Mouse (Mus musculus) monocyte, adult 5-6 weeks (primary cell): ENCODE measurements around the gene Ppp1r18. TPM values are rescaled to one million over a fixed set of nuclear protein-coding genes. Genes with fewer than 3 reads are reported as not detected.

Source experiments
- ATAC-seq: fragments of 153-309, 156-312 bp; replicated peaks from 2 replicates; pipeline ENCODE4 v1.8.0; 2017; ENCODE audit warnings: mild to moderate bottlenecking; ENCODE audit not compliant: low TSS enrichment, insufficient number of reproducible peaks, severe bottlenecking, poor library complexity, low FRiP score
- total RNA-seq: library from RNA; stranded (forward); fragments of 200-1000, 200-491, 200-594 nt; gene quantifications from 3 replicates; pipeline ENCODE4 v1.2.3, GENCODE M21; 2017

Ppp1r18 gene
- total RNA-seq, 1 experiment from 2014 or later = 72.3 TPM

DNA sequence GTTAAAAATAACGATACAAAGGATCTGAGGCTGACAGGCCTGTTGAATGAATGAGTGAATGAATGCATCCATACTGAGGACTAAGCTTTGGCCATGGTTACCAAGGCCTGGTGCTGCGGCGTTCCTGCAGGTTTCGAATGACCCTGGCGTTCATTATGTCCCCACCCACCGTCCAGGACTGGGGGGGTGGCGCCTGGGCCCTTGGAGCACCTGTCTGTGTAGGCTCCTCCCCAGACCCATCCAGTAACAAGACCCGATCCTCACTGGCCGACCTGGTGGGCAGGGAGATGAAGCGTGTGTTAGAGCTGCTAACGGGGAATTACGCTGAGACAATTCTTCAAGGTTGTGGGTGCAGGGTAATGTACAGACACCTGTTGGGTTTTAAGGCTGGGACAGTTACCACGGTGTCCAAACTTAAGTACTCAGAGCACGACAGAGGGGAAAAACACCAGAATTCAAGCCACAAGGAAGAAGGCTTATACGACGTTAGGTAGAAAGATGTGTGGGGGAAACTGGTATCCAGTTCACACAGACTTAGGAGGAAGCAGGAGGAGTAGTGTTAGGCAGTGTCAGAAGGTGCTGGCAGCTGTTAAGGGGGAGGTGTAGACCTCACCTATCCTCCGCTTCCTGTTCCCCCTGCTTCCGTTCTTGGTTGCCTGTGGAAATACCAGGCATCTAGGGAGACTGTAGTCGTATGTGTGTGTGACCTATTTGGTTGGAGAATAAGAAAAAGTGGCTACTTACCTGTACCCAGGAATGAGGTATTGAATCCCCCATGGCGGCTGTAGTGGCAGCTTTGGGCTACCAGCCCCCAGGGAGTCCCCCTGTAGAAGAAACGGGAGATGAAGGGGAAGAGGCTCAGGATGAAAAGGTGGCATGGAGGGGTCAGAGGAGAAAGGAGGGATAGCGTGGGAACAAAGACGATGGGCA is 32.5 kb downstream of the Ppp1r18 start:
- ATAC-seq = no peak

DNA sequence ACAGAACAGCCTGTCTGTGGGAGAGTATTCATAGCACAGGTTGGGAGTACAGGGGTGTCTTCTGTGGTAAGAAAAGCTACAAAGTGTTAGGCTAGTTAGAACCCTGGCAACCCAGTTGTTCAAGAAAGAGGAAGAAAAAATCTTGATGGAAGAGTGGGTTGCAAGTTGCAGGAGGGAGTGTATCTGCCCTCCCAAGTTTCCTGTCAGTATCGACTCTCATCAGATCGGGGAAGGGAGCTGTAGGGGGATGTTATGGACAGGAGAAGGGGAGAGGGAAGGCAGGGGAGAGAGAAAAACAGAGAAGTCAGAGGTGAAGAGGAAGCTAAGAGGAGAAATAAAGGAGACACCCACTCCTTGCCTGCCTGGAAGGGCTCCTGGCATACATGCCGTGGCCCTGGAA is 35.2 kb downstream of the Ppp1r18 start:
- no peak for ATAC-seq

DNA sequence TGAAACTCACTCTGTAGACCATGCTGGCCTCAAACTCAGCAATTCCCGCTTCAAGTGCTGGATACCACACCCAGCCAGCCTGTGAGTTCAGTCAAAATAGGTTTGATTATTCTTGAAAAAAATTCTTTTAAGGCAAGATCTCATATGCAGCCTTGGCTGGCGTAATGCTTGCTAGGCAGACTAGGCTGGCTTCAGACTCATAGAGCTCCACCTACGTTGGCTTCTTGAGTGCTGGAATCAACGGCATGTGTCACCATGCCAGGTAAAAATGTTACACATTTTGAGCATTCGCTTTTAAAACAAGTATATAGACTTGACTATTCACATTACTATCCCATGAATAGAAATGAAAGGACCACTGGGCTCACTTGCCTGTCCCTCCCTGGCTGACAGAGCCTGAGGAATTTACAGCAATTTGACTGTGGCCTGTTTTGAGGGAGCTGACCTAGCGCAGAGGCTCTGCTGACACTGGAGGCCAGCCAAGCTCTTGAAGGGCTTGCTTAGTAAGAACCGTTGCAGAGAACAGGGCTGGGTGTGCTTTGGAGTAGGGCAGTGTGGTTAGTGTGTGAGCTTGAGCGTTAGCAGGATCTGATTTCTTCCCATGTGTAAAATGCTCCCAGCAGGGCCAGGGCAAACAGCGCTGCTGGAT is 38.1 kb downstream of the Ppp1r18 start:
- no peak for ATAC-seq

GRCm38 (mm10) chr17:35903992-35904355 is 38.6 kb downstream of the Ppp1r18 start:
- ATAC-seq = no peak

DNA sequence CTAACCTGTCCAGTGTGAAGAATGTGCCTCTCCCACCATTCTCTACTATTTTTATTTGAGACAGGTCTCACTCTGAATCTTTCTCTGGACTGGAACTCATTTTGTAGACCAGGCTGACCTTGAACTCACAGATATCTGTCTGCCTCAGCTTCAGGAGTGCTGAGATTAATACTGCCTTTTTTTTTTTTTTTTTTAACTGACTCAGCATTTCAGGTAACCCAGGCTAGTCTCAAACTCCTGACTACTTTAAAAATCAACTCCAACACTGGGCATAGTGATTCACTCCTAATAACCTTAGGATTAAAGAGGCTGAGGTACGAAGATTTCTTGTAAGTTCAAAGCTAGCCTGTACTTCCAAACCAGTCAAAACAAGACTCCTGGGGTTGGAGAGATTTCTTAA is 40.2 kb downstream of the Ppp1r18 start:
- no peak for ATAC-seq

GRCm38 (mm10) chr17:35907609-35908008 is 42.2 kb downstream of the Ppp1r18 start:
- ATAC-seq = no peak

DNA sequence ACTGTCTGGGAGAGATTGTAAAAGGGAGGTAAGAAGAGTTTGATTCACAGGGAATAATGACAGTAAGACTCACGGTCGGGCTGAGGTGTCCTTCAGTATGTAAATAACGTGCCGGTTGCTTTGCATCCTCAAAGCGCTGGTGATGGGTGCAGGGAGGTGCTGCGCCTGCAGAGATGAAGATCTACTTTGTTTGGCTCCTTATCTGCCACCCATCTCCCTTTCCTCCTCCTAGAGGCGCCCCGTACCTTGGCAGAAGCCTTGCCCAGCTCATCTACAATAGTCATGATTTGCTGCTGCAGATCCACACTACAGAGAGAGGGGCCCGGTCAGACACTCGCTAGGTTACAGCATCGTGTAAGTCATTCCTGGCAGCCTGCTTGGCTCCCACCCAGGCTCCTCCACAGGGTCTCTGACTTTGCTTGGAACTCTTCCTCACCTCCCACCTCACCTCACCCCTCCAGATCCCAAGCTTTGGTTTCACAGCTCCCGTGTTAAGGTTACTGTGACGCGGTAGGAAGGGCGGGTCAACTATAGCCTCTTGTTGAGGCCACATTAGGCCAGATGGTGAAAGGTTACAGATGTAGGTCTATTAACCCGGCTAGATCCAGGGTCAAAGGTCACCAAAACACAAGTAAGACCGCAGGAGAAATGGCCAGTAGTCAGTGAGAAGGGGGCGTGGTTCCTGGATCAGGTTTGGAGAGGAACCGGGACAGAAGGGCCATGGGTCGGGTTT is 44.0 kb downstream of the Ppp1r18 start:
- peak; percentile 40; the same call in 1 of the 2 replicates for ATAC-seq

GRCm38 (mm10) chr17:35909919-35910369 is 44.6 kb downstream of the Ppp1r18 start, which contains the start of gene Atat1:
Atat1 (minus strand) TSS chr17:35910075.
- peak; percentile 83 for ATAC-seq

DNA sequence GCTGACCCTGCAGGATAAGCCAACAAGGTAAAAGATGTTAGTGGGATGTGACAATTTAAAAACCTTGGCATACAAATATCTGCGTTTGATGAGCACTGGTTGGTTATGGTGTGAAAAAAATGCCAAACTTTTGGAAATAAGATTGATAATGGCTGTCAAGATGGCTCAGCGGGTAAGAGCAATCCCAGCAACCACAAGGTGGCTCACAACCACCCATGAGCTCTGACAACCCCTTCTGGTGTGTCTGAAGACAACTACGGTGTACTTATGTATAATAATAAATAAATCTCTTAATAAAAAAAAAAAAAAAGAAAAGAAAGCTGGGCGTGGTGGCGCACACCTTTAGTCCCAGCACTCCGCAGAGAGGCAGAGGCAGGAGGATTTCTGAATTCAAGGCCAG is 49.6 kb downstream of the Ppp1r18 start:
- ATAC-seq = no peak

DNA sequence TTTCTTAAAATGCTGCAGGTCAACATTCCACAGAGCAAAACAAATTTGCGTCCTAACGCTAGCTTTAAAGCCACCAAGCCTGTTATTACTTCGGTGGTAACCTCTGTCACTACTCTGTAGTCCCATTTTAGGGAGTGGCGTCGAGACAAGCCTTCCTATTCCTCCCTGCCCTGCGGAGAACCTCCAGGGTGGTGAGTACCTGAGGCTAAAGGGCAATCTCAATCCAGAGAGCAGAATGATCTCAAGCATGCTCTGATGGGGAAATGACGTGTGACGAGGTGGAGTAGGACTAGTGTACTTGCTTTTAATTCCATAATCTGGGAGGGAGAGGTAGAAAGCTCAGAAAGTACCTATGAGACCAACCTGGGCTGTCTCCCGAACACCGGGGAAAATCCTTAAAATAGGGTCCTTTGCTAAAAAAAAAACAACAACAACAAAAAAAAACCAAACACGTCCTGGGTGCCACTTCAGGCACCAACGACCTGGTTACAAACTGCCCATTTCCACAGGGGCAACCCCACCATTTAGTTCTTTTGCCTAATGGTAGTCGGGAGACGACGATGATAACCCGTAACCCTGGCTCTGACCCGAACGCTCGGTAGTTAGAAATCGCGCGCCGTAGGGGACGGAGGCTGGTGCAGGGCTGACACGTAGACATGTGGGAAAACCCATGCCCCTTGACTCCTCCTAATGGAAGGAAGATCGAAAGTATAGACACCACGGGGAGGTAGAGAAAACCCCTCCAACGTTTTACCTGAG is 50.3 kb downstream of the Ppp1r18 start:
- ATAC-seq = no peak; the same call in 1 of the 2 replicates

DNA sequence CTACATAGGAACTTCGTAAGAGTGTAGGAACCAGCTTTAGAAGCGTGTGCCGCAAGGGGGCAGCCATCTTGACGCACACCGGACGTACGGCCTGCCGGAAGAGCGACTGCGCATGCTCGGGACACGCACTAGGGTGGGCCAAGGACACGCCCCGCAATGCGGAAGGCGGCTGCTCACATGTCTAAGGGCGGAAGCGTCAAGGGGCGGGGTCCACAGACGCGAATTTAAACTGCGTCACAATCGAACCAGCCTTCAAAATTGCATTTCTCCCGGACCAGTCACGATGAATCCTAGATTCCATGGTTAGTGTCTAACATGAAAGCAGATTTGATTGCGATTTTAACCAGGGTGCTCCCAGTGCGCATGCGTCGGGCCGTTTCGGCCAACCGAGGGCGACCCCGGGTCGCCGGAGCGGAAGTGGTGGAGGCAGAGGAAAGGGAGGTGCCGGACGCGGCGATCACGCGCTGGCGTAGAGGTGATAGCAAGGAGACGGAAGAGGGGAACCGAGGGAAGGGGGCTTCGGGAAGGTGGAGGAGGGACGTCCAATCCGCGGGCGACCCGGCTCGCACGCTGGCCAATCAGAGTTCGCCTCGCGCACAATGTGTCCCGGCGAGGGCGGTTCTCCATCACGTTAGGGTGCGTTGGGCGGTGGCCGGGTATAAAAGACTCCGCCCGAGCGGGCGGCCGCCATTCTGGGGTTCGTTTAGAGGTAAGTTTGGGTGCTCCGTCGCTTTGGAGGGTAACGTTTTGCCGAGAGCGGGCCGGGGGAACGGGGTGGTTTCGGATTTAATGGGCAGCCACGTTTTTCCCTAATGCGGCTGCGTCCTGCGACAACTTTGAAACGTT is 51.1 kb downstream of the Ppp1r18 start, which contains the start of the genes Mrps18b and Ppp1r10:
Mrps18b (minus strand) TSS at position 93 of the 846 bp plus-strand sequence.
Ppp1r10 (plus strand) TSS at position 138 of the 846 bp plus-strand sequence.
- ATAC-seq = peak; percentile 76

DNA sequence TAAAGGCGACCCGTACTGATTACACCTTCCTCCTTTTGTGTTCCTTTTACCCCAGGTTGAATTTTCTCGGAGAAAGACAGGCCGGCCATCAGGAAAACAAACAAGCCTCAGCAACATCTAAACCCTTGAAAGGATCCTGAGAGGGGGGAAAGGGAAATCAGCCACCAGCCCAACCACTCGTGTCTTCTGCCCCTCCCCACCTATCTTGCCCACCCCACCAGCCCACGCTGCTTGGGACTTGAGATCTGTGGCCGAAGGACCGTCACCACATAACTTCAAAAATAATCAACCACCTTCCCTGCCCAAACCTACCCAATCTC is 51.7 kb downstream of the Ppp1r18 start:
- no peak for ATAC-seq

DNA sequence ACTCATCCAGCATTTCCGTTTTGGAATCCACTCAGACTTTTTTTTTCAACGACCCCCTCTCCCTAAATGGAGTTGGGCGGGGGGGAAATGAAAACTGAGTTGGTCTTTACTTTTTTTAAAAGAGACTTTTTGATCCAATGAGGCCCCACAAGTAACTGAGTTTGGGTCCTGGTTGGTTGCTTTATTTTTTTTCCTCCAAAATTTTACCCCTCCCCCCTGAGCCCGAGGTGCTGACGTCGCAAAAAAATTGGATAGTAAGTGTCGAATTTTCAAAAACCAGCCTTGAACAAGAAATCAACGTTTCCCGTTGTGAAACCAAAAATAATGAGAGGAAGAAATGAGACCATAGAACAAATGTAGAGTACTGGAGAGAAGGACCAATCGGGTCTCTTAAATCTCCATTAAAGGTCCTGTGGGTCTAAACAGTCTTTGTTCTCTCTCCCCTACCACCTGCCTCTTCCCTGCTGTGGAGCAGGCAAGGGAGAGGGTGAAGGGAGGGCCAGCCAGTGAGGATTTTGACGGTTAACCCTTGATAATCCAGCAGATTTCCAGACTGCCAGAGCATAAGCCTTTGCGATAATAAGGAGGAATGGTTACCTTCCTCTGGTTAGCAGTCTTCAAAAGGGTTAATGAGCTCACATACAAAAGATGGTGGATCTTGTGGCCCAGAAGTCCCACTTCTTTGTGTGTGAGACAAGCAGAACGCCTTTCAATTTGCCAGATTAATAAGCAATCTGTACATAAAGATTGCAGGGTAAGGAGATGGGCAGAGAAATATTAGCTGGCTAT is 52.3 kb downstream of the Ppp1r18 start:
- ATAC-seq = peak; percentile 7

DNA sequence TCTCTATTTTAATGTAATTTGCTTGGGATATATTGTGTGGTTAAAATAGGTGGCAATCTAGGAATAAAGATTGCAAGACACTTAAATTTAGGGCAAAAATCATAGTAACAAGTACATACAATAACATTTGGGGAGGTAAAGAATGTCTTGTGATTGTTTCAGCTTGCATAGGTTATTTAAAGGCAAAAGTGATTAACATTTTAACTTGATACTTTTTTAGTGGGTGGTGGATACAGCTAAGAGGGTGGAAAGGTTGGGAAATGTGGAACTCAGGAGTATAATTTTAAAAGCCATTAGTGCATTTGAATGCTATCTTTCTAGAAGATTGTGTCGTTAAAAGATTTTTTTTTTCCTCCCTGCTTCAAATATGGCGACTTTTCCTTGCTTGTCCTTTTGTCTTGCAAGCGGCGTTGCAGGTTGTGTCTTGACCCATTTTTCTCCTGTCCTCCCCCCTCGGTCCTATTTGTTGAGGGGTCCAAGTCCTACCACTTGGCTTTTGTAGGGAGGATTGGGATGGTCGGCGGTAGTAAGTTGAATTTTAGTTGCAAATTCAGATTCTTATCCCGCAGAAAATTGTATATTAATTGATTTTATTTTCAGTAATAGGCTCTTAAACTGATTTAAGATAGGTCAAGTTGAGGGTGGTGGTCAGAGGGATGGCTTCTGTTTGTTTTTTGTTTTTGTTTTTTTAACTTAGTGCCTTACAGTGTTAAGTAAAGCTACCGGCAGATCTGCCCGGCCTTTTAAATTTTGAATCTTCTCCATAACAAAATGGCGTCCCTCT is 53.1 kb downstream of the Ppp1r18 start:
- no peak for ATAC-seq

DNA sequence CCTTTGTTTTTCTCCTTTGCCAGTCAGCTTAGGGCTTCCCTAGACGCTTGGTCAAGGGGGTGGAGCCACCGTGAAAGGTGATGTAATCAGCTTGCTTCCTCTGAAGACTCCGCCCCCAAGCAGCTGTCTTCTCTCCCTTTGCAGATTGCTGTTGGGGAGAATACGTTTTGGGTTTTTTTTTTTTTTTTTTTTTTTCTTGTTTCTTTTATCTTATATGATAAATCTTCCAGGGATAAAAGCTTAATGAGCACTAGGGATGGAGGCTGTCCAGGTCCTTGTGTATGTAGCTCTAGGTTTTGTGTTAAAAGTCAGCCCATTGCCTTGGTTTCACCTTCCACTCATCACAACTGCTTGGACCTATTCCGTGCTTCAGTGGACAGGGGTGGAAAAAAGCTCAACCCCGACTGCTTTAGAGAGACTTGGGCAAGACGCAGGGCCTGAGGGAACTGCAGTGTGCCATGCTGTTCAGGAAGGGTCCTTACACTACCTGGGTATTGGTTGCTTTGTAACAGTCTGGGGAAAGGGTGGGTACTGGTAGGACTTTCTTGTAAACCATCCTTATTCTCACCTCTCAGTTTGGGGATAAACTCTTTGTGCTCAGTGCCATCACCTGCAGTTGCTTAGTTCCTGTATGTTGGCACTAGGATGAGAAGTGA is 53.8 kb downstream of the Ppp1r18 start:
- peak; percentile 52 for ATAC-seq

- no peak for ATAC-seq
Observed at GRCm38 (mm10) chr17:35919864-35920301, 54.5 kb downstream of the Ppp1r18 start.
